Mouse (Mus musculus): Measurements from ENCODE around the gene Spc24. TPM values are rescaled to one million over a fixed set of nuclear protein-coding genes. Genes with fewer than 3 reads are reported as not detected.

Gene Spc24
- polyA plus RNA-seq, 1 experiment from 2014 or later = 106 TPM

DNA sequence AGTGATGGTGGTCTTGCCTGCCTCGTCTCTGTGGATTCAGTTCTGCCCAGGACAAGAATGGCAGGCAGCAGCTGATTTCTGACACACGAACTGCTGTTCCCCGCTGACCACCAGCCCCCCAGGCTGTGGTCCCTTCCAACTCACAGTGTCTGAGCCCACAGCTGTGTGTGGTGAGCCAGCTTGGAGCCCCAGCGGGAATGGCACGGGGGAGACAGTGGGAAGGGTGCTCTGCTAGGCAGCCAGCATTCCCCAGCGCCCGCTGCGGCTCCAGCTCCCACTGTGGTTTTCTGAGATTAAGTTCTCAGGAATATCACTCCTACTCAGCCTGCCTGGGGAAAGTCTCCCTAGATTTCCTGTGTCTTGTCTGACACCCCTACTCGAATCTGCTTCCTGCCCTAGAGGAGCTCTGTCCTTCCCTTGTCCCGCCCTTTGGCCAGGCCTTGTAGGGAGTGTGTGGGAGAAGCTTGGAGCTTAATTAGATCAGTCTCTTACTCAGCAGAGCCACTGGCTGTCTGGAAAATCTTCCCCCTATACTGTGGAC, 7.8 kb downstream of the Spc24 start:
- Histone ChIP-seq H3K36me3 (ENCODE audit: control insufficient read depth, insufficient read depth, low read length) (peaks cover 25% of the 10 kb centered on the region), H3K27me3 (replicated peaks; ENCODE audit: control insufficient read depth, insufficient read depth, low read length) (no peaks in the 10 kb centered on the region), H3K4me3 (ENCODE audit: low read length) (no peak overlapping the region), H3K4me1 (ENCODE audit: control insufficient read depth, insufficient read depth, low read length) (peaks cover 30% of the 10 kb centered on the region), H3K9me3 (ENCODE audit: control insufficient read depth, low read length) (no peaks in the 10 kb centered on the region), H3K4me2 (ENCODE audit: low read depth, low read length) (0 out of 2 replicates have a peak overlapping the region, but pooled peaks have one; percentile 12), H3K27ac (ENCODE audit: low read length) (peak overlapping the region; percentile 94), H3K9ac (ENCODE audit: low read depth, low read length) (peak overlapping the region; percentile 56)
- 47% methylated on average over 10 of the region's 10 CpGs for WGBS
- ATAC-seq = peak; percentile 70

- Histone ChIP-seq H3K4me3 (ENCODE audit: low read length) (no peak overlapping the region), H3K4me2 (ENCODE audit: low read depth, low read length) (no peak overlapping the region), H3K4me1 (ENCODE audit: control insufficient read depth, insufficient read depth, low read length) (peaks cover 30% of the 10 kb centered on the region), H3K27ac (ENCODE audit: low read length) (peak overlapping the region; percentile 94), H3K36me3 (ENCODE audit: control insufficient read depth, insufficient read depth, low read length) (peaks cover 31% of the 10 kb centered on the region), H3K27me3 (replicated peaks; ENCODE audit: control insufficient read depth, insufficient read depth, low read length) (no peaks in the 10 kb centered on the region), H3K9ac (ENCODE audit: low read depth, low read length) (no peak overlapping the region), H3K9me3 (ENCODE audit: control insufficient read depth, low read length) (no peaks in the 10 kb centered on the region)
- no peak for ATAC-seq
- 62% methylated on average over 6 of the region's 6 CpGs for WGBS
Measured at GRCm38 (mm10) chr9:21751347-21751746, 8.8 kb downstream of the Spc24 start.

DNA sequence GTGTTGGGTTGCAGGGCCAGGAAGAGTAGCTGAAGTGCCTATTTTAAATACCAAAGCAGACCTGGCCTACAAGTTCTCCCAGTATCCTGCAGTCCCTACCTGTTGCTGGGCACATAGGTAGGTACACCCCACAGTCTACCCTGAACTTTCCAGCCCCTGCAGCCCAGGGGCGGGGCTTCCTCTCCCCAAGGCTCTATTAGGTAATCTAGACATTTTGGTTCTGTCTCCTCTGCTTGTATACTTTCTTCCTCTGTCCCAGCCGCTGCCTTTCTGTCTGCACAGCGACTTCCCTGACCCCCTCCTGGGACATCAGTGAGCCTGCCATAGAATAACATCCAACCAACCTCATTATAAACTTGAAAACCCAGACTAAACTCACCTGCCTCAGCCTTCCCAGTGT, 9.7 kb downstream of the Spc24 start:
- Histone ChIP-seq H3K4me2 (ENCODE audit: low read depth, low read length) (no peak overlapping the region), H3K27ac (ENCODE audit: low read length) (no peak overlapping the region), H3K4me3 (ENCODE audit: low read length) (no peak overlapping the region), H3K9ac (ENCODE audit: low read depth, low read length) (no peak overlapping the region), H3K36me3 (ENCODE audit: control insufficient read depth, insufficient read depth, low read length) (peaks cover 35% of the 10 kb centered on the region), H3K9me3 (ENCODE audit: control insufficient read depth, low read length) (no peaks in the 10 kb centered on the region), H3K27me3 (replicated peaks; ENCODE audit: control insufficient read depth, insufficient read depth, low read length) (no peaks in the 10 kb centered on the region), H3K4me1 (ENCODE audit: control insufficient read depth, insufficient read depth, low read length) (peaks cover 30% of the 10 kb centered on the region)
- 88% methylated on average over 3 of the region's 3 CpGs for whole genome bisulfite sequencing
- ATAC-seq = no peak

GRCm38 (mm10) chr9:21749382-21750118, 10.6 kb downstream of the Spc24 start:
- Histone ChIP-seq H3K27ac (ENCODE audit: low read length) (no peak overlapping the region), H3K4me2 (ENCODE audit: low read depth, low read length) (no peak overlapping the region), H3K4me3 (ENCODE audit: low read length) (no peak overlapping the region), H3K9me3 (ENCODE audit: control insufficient read depth, low read length) (no peaks in the 10 kb centered on the region), H3K36me3 (ENCODE audit: control insufficient read depth, insufficient read depth, low read length) (peaks cover 40% of the 10 kb centered on the region), H3K4me1 (ENCODE audit: control insufficient read depth, insufficient read depth, low read length) (peaks cover 26% of the 10 kb centered on the region), H3K27me3 (replicated peaks; ENCODE audit: control insufficient read depth, insufficient read depth, low read length) (no peaks in the 10 kb centered on the region), H3K9ac (ENCODE audit: low read depth, low read length) (no peak overlapping the region)
- no peak for ATAC-seq
- WGBS = 85% methylated on average over 6 of the region's 6 CpGs

DNA sequence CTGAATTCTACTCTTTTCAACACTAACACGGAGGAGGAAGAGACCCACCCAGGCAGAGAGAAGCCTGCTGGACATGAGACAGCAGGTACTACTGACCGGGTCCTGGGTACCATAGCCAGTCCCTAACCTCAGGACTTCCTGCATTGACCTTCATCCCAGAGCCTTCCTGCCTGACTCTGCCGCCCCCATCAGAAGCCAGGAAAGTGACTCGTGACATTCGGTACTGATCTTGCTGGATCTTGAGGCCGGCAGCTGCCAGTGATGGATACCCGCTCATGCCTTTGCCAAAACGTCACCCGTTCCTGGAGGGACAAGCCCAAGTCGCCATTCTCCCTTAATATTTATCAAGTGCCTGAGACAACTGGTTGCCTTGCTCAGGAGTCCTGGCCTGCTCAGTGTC, 11.6 kb downstream of the Spc24 start:
- peak overlapping the region; percentile 7; the same call in 1 of the 2 replicates for H3K9ac ChIP-seq (ENCODE audit: low read depth, low read length)
- no peaks in the 10 kb centered on the region for H3K27me3 ChIP-seq (replicated peaks; ENCODE audit: control insufficient read depth, insufficient read depth, low read length)
- no peak overlapping the region for H3K4me2 ChIP-seq (ENCODE audit: low read depth, low read length)
- H3K27ac ChIP-seq (ENCODE audit: low read length) = no peak overlapping the region
- H3K4me3 ChIP-seq (ENCODE audit: low read length) = no peak overlapping the region
- no peaks in the 10 kb centered on the region for H3K9me3 ChIP-seq (ENCODE audit: control insufficient read depth, low read length)
- H3K4me1 ChIP-seq (ENCODE audit: control insufficient read depth, insufficient read depth, low read length) = peaks cover 17% of the 10 kb centered on the region
- H3K36me3 ChIP-seq (ENCODE audit: control insufficient read depth, insufficient read depth, low read length) = peaks cover 50% of the 10 kb centered on the region
- 82% methylated on average over 10 of the region's 10 CpGs for WGBS
- ATAC-seq = no peak

DNA sequence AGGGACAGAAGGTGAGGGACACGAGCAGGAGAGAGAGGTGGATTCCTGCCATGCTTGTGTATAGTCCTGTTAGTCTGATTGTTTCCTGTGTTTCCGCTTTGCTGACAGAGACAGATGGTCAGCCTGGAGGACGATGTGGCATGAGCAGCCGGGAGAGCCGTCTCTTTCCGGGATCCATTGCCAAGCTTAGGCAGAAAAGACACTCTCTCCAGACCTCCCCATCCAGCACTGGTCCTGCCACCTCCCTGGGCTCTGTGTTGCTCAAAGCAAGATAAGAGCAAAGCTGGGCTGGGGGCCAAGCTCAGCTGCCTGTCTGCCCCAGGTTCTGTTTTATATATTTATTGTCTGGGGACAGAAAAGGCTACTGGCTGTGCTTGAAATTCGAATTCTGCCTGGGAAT, 12.1 kb downstream of the Spc24 start:
- Histone ChIP-seq H3K9me3 (ENCODE audit: control insufficient read depth, low read length) (no peaks in the 10 kb centered on the region), H3K4me1 (ENCODE audit: control insufficient read depth, insufficient read depth, low read length) (peaks cover 14% of the 10 kb centered on the region), H3K36me3 (ENCODE audit: control insufficient read depth, insufficient read depth, low read length) (peaks cover 50% of the 10 kb centered on the region), H3K27me3 (replicated peaks; ENCODE audit: control insufficient read depth, insufficient read depth, low read length) (no peaks in the 10 kb centered on the region), H3K9ac (ENCODE audit: low read depth, low read length) (no peak overlapping the region), H3K4me2 (ENCODE audit: low read depth, low read length) (no peak overlapping the region), H3K27ac (ENCODE audit: low read length) (0 out of 2 replicates have a peak overlapping the region, but pooled peaks have one; percentile 16), H3K4me3 (ENCODE audit: low read length) (no peak overlapping the region)
- 44% methylated on average over 7 of the region's 7 CpGs for WGBS
- ATAC-seq = no peak

DNA sequence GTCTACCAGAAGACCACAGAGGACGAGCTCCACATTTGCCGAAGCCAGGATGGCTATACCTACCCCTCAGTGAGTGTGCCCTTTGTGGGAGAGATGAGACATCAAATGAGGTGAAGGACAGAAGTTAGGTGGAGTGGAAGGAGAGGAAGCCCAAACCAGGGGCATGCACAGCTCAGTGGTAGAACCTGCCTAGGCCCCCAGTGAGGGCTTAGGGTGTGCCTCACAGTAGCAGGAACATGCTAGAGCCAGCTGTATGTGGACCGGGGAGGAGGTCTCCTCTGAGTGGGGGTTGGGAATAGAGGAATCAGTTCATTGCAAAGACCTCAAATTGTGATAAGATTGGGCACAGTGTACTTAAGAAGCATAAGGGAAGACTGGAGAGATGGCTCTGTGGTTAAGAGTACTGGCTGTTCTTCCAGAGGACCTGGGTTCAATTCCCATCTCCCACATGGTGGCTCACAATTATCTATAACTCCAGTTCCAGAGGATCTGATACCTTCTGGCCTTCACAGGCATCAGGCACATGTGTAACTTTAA, 12.8 kb downstream of the Spc24 start:
- Histone ChIP-seq H3K4me2 (ENCODE audit: low read depth, low read length) (no peak overlapping the region), H3K27me3 (replicated peaks; ENCODE audit: control insufficient read depth, insufficient read depth, low read length) (no peaks in the 10 kb centered on the region), H3K4me3 (ENCODE audit: low read length) (no peak overlapping the region), H3K36me3 (ENCODE audit: control insufficient read depth, insufficient read depth, low read length) (peaks cover 55% of the 10 kb centered on the region), H3K4me1 (ENCODE audit: control insufficient read depth, insufficient read depth, low read length) (peaks cover 7% of the 10 kb centered on the region), H3K9ac (ENCODE audit: low read depth, low read length) (no peak overlapping the region), H3K27ac (ENCODE audit: low read length) (no peak overlapping the region; the same call in 1 of the 2 replicates), H3K9me3 (ENCODE audit: control insufficient read depth, low read length) (no peaks in the 10 kb centered on the region)
- WGBS = 85% methylated on average over 3 of the region's 3 CpGs
- ATAC-seq = no peak

- WGBS = 91% methylated on average over 11 of the region's 11 CpGs
Measured at GRCm38 (mm10) chr9:21741514-21741913, 18.6 kb downstream of the Spc24 start.

GRCm38 (mm10) chr9:21740427-21740826, 19.7 kb downstream of the Spc24 start:
- no peaks in the 10 kb centered on the region for H3K9me3 ChIP-seq (ENCODE audit: control insufficient read depth, low read length)
- H3K4me1 ChIP-seq (ENCODE audit: control insufficient read depth, insufficient read depth, low read length) = no peaks in the 10 kb centered on the region
- H3K36me3 ChIP-seq (ENCODE audit: control insufficient read depth, insufficient read depth, low read length) = peaks cover 62% of the 10 kb centered on the region
- no peak overlapping the region for H3K4me2 ChIP-seq (ENCODE audit: low read depth, low read length)
- H3K27me3 ChIP-seq (replicated peaks; ENCODE audit: control insufficient read depth, insufficient read depth, low read length) = no peaks in the 10 kb centered on the region
- no peak overlapping the region for H3K27ac ChIP-seq (ENCODE audit: low read length)
- no peak overlapping the region for H3K4me3 ChIP-seq (ENCODE audit: low read length)
- H3K9ac ChIP-seq (ENCODE audit: low read depth, low read length) = no peak overlapping the region
- ATAC-seq = no peak
- 92% methylated on average over 14 of the region's 14 CpGs for WGBS

More at GRCm38 (mm10) chr9:21741514-21741913, 18.6 kb downstream of the Spc24 start:
- Histone ChIP-seq H3K4me3 (ENCODE audit: low read length) (no peak overlapping the region), H3K36me3 (ENCODE audit: control insufficient read depth, insufficient read depth, low read length) (peaks cover 67% of the 10 kb centered on the region), H3K9ac (ENCODE audit: low read depth, low read length) (no peak overlapping the region), H3K27ac (ENCODE audit: low read length) (no peak overlapping the region), H3K9me3 (ENCODE audit: control insufficient read depth, low read length) (no peaks in the 10 kb centered on the region), H3K4me2 (ENCODE audit: low read depth, low read length) (no peak overlapping the region), H3K4me1 (ENCODE audit: control insufficient read depth, insufficient read depth, low read length) (no peaks in the 10 kb centered on the region), H3K27me3 (replicated peaks; ENCODE audit: control insufficient read depth, insufficient read depth, low read length) (no peaks in the 10 kb centered on the region)
- no peak for ATAC-seq

Measured in intestine, embryonic 16.5 days (tissue).